Mouse (Mus musculus) megakaryocyte, embryonic 14.5 days (primary cell): ENCODE measurements around the gene 2310039H08Rik.

Experiments used
- FLI1 ChIP-seq: IDR thresholded peaks from 2 replicates; pipeline ENCODE4 v1.6.1; 2012; ENCODE audit warnings: low read length, inconsistent platforms, mixed read lengths
- GATA1 ChIP-seq: IDR thresholded peaks from 3 replicates; pipeline ENCODE4 v1.6.1; 2012; ENCODE audit warnings: mixed read lengths, low read length, inconsistent platforms, borderline replicate concordance

DNA sequence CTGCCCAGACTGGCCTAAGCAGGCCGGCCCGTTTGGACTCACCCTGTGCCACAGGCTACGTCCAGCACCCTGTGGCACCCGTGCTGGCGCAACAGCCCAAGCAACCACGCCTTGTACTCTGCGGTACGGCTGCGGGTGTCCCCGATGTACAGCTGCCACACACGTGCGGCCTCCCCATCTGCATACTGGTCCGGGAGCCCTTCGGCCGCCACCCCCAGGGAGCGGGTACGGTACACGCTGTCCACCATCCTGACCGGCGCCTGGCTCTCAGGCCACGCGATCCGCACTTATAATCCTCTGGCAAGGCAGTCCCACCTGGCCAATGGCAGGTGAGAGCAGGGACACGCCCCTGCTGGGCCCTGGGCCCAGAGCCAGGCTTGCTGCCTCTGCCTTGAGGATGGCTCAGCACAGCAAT is 43.5 kb upstream of the 2310039H08Rik start, which contains the start of gene Gnmt:
- no peak for TF ChIP-seq GATA1
- no peak for TF ChIP-seq FLI1
